Mouse (Mus musculus): Measurements from ENCODE around the gene Tnfrsf25.

The Tnfrsf25 gene

DNA sequence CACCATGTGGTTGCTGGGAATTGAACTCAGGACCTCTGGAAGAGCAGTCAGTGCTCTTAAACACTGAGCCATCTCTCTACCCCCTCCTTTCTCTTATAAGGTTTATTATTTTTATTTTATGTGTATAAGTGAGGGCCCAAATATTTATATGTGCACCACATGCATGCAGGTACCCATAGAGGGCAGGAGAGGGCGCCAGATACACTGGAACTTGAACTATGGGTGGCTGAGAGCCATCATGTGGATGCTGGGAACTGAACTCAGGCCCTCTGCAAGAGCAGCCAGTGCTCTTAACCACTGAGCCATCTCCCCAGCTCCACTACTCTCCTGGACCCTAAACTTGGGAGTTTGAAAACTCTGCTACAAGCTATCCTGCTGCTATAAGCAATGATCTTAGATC lies 27.9 kb downstream of the Tnfrsf25 start:
- no peak for DNase-seq (ENCODE audit: low spot score)

- DNase-seq (ENCODE audit: low spot score), result no peak
These were observed 29.7 kb downstream of the Tnfrsf25 start for GRCm38 (mm10) chr4:152145473-152145872.

DNA sequence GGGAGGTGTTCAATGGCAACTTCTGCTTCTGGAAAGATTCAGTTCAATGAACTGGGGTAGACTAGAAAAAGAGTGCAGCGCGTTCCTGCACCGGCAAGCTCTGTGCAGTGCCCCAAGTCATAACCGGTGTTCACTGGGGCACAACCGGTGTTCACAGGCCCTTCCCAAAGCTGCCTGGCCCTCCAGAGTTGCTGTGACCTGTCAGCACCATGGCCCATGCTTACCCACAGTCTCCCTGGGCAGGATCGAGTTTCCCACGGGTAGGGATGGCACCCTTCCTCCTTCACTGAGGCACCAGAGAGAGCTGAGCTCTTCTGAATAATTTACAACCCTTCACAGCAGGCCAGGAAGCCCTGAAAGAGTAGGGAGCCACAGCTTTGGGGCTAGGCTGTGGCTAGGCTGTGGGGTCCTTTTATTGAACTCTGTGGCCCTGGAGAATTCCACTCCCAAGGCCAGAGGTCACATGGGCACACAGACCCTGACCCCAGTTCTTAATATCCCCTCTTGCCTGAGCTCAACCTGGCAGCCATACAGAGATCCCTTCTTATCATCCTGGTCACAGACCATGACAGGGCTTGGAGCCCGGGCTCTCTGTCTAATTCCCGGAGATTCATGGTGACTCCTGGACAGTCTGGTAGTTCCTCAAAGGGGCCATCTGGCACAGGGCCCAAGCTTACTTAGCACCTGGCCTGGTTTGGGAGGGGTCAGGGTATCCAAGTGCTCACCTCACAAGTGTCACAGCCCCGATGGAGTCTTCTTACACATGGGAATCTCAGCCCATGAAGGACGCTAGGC lies 30.5 kb downstream of the Tnfrsf25 start:
- no peak for DNase-seq (ENCODE audit: low spot score)

- DNase-seq (ENCODE audit: low spot score), result no peak
These were observed 34.8 kb downstream of the Tnfrsf25 start for GRCm38 (mm10) chr4:152150546-152150945.

DNA sequence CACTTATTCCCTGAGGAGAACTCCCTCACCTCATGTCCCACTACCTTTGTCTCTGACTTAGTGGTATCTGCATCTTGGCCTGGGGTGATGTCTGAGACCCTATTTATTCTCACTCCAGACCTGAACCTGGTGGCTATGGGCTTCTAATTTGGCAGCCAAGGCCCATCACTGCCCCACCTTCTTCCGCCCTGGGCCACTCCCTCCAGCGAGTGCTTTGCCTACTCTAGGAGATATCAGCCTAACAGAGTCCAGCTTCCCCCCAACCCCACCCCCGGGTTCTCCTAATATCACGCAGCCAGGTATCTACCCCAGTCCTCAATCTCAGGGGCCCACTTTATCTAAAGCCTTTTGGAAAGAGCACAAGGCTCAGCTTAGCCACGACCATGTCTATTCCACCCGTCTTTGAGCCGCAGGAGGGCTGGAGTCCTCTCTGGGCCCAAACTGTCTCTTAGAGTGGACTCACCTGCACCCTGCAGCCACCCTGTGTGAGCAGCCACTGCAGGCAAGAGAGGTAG lies 35.8 kb downstream of the Tnfrsf25 start:
- DNase-seq (ENCODE audit: low spot score), result no peak

GRCm38 (mm10) chr4:152151966-152152544 lies 36.3 kb downstream of the Tnfrsf25 start, which contains the start of gene Espn:
Espn (minus strand) TSS chr4:152152371.
- peak; percentile 82 for DNase-seq (ENCODE audit: low spot score)

- peak; percentile 81 for DNase-seq (ENCODE audit: low spot score)
These were observed 38.0 kb downstream of the Tnfrsf25 start for GRCm38 (mm10) chr4:152153771-152154177.

- no peak for DNase-seq (ENCODE audit: low spot score)
These were observed 39.3 kb downstream of the Tnfrsf25 start for GRCm38 (mm10) chr4:152155019-152155418.

DNA sequence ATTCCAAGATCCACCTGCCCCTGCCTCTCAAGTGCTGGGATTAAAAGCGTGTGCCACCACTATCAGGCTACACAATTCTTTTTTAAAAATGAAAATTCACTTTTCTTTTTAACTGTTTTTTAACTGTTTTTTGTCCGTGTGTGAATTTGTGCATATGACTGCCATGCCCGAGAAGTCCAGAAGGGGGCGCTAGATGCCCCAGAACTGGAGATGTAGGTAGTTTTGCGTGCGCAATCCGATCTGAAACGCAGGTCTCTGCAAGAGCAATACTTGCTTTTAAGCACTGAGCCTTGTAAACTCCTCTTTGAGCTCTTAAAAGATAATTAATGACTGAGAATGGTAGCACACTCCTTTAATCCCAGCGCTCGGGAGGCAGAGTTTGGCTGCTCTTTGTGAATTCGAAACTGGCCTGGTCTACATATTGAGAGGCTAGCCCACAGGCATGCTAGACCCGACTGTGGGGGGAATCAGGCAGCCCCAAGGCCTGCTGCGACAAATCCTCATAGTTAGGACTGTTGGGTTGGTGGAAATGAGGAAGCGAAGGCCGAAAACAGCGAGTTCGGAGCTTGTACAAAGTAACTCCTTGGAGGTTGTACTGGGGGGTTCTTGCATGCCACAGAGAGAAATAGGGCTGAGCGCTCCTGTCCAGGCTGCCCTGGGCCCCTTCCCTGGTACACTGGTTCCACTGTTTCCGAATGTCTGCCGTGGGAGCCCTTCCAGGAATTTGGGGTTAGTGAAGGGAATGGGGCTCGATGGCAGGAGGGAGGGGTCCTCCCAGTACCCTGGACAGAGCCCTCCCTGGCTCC lies 42.2 kb downstream of the Tnfrsf25 start:
- no peak for DNase-seq (ENCODE audit: low spot score)

DNA sequence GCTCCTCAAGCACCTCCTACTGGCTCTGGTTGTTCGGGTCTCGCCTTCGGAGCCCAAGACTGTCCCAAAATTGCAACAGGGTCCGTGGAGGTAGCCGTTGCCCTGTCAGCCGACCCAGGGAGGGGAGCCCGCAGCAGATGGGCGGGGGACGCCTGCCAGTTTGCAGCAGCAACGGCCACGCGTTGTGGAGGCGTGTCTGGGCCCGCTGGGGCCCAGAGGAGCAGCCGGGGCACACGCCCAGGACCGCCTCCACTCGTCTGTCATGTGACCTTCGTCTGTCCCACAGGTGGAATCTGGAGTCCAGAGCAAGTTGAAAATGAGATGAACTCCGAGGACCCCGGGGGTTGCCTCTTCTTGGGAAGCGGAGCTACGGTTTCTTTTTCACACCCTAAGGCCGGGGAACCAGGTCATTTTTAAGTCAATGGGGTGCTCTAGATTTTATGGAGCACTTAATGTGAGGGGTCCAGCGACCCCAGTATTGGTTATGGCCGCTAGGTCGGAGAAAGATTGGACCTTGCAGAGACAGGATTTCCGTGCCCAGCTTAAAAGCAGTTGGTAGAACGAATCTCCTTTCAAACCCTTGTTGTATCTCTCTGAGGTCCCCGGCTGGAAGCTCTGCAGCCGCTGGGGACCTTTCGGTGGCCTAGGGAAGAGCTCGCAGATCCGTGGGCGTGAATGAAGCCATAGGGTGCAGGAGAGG lies 43.0 kb downstream of the Tnfrsf25 start, which contains the start of gene Hes2:
Hes2 (plus strand) TSS at position 283 of the 700 bp plus-strand sequence.
- DNase-seq (ENCODE audit: low spot score), result no peak

GRCm38 (mm10) chr4:152159285-152159678 lies 43.5 kb downstream of the Tnfrsf25 start:
- DNase-seq (ENCODE audit: low spot score), result no peak

- no peak for DNase-seq (ENCODE audit: low spot score)
These were observed 45.0 kb downstream of the Tnfrsf25 start for GRCm38 (mm10) chr4:152160748-152161147.

GRCm38 (mm10) chr4:152161601-152162000 lies 45.9 kb downstream of the Tnfrsf25 start:
- DNase-seq (ENCODE audit: low spot score), result no peak

GRCm38 (mm10) chr4:152162748-152163147 lies 47.0 kb downstream of the Tnfrsf25 start:
- DNase-seq (ENCODE audit: low spot score), result no peak

DNA sequence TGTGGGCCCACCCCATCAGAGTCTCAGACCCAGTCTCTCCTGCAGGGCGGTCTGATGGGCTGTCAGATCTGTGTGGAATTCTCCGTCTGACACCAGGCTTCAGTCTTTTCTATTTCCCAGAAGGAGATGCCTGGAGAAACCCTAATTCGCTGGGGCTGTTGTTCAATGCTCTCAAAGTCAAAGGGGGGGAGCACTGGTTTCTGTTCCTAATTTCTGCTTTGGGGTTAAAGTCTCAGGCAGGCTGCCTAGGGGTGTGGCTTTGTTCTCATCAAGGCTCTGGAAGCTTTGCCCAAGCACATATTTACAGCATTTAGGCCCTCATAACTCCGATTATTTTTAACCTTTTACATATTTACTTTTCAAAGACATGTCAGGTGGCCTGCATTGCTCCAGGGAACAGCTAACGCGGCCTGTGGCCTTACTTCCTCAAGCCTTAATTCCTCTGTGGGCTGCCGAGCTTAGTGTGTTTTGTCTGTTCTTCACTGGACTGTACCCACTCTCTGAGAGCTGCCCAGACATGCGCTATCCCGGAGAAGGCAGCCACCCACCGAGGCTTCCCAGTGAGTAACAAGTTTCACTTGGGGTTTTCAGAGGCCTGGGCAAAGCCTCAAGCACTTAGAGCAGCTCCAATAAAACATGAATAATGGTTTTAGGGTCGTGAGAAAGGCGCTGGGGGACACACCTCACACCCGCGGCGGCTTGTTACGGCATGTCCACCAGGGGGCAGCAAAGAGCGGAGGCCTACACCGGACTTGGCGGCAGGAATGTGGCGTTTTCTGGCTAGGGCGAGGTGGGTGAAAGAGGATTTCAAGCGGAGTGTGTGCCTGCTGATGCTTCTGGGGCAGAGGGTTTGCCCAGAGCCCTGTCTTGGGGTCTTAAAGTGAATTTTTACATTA lies 49.5 kb downstream of the Tnfrsf25 start:
- peak; percentile 71 for DNase-seq (ENCODE audit: low spot score)

GRCm38 (mm10) chr4:152168052-152168451 lies 52.3 kb downstream of the Tnfrsf25 start:
- DNase-seq (ENCODE audit: low spot score), result no peak

DNA sequence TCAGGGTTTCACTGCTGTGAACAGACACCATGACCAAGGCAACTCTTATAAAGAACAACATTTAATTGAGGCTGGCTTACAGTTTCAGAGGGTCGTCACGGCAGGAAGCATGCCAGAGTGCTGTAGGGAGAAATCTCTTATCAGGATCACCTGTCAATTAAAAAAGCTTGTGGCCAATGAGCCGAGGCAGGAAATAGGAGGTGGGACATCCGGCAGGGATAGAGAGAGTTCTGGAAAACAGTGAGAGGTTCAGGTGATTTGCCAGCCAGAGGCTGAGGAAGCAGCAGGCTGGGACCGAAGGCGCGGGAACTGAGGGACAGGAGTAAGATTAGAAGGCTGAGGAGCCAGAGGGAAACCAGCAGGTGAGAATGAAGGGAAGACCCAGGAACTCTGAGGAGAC lies 53.4 kb downstream of the Tnfrsf25 start:
- DNase-seq (ENCODE audit: low spot score), result no peak
